Mouse (Mus musculus) urinary bladder, postnatal 4 days (tissue): ENCODE measurements at regions not wholly inside any gene's neighbourhood (a gene's known extent, or its start where the extent isn't known, plus 50 kb on each side); places are given as distances from the start of the nearest gene placed in this dataset.

ENCODE experiments used
- DNase-seq, 2 experiments: peaks; one replicate each; pipeline ENCODE4 v3.0.0; 2021 to 2022; ENCODE audit warnings: low spot score in 2 of 2

- DNase-seq = no peak
Observed at GRCm38 (mm10) chr11:24377530-24377929, 299.7 kb downstream of the Bcl11a start.

- DNase-seq = no peak
Observed at GRCm38 (mm10) chr11:24390578-24390977, 312.7 kb downstream of the Bcl11a start.

GRCm38 (mm10) chr11:24391385-24391784, 313.5 kb downstream of the Bcl11a start:
- DNase-seq = no peak

- DNase-seq = no peak
Observed at GRCm38 (mm10) chr11:24395478-24395877, 317.6 kb downstream of the Bcl11a start.

- DNase-seq = no peak
Observed at GRCm38 (mm10) chr11:24396911-24397310, 319.1 kb downstream of the Bcl11a start.

- DNase-seq = no peak
Observed at GRCm38 (mm10) chr11:24397710-24398109, 319.9 kb downstream of the Bcl11a start.

- no peak for DNase-seq
Observed at GRCm38 (mm10) chr11:24401151-24401550, 323.3 kb downstream of the Bcl11a start.

GRCm38 (mm10) chr11:24402127-24402526, 324.3 kb downstream of the Bcl11a start:
- DNase-seq = no peak

GRCm38 (mm10) chr11:24414804-24415203, 336.9 kb downstream of the Bcl11a start:
- no peak for DNase-seq

GRCm38 (mm10) chr11:24422066-24422775, 344.4 kb downstream of the Bcl11a start:
- DNase-seq = no peak

GRCm38 (mm10) chr11:24423278-24423677, 345.4 kb downstream of the Bcl11a start:
- DNase-seq = no peak

GRCm38 (mm10) chr11:24426995-24427883, 349.4 kb downstream of the Bcl11a start:
- no peak for DNase-seq

GRCm38 (mm10) chr11:24448608-24449007, 370.8 kb downstream of the Bcl11a start:
- no peak for DNase-seq

- no peak for DNase-seq
Observed at GRCm38 (mm10) chr11:24452267-24452666, 374.4 kb downstream of the Bcl11a start.

GRCm38 (mm10) chr11:24464642-24465041, 386.8 kb downstream of the Bcl11a start:
- DNase-seq = no peak

GRCm38 (mm10) chr11:24467458-24467857, 389.6 kb downstream of the Bcl11a start:
- DNase-seq = no peak

- no peak for DNase-seq
Observed at GRCm38 (mm10) chr11:24470469-24470868, 392.6 kb downstream of the Bcl11a start.

- no peak for DNase-seq
Observed at GRCm38 (mm10) chr11:24472617-24473367, 394.9 kb downstream of the Bcl11a start.

- DNase-seq = no peak
Observed at GRCm38 (mm10) chr11:24473368-24474010, 395.6 kb downstream of the Bcl11a start.

- no peak for DNase-seq
Observed at GRCm38 (mm10) chr11:24502722-24503424, 425.0 kb downstream of the Bcl11a start.

GRCm38 (mm10) chr11:24515568-24515967, 437.7 kb downstream of the Bcl11a start:
- DNase-seq = no peak
